Comparison of ENCODE assay signal across 24 mouse cellular contexts in genomic region chr4:58328231-58328630, GRCm38 (mm10). TPM values are rescaled to one million over a fixed set of nuclear protein-coding genes. Genes with fewer than 3 reads are reported as not detected.
DNase-seq lines count a peak whose midpoint lies in the region; ATAC-seq and TF ChIP-seq lines count a peak whose summit lies in the region.
"Had no signal": no experiment of that assay in that cellular context is flagged by ENCODE, and none has a peak within 500 bp of the region (broad histone marks: within the 10 kb centered on the region; RNA-seq: fewer than 3 reads in every experiment).

No protein-coding gene starts in this region.

- no peaks in the 10 kb centered on the region for H3K9me3 ChIP-seq in embryonic facial prominence, embryonic 14.5 days (ENCODE audit: control insufficient read depth, low read length)
- no peaks in the 10 kb centered on the region for H3K9me3 ChIP-seq in embryonic facial prominence, embryonic 10.5 days
- H3K9me3 ChIP-seq: embryonic facial prominence, embryonic 13.5 days; forebrain, embryonic 13.5 days; forebrain, embryonic 15.5 days had no signal

- no peaks in the 10 kb centered on the region for H3K36me3 ChIP-seq in embryonic facial prominence, embryonic 14.5 days (ENCODE audit: control insufficient read depth, insufficient read depth, low read length)
- no peaks in the 10 kb centered on the region for H3K36me3 ChIP-seq in embryonic facial prominence, embryonic 10.5 days (replicated peaks)
- H3K36me3 ChIP-seq: embryonic facial prominence, embryonic 13.5 days; forebrain, embryonic 15.5 days; G1E had no signal

- TF ChIP-seq POLR2A in lung, adult 2 months (IDR thresholded peaks at IDR 0.05; ENCODE audit: borderline replicate concordance, extremely low read depth, low read depth, low read length): no peak

- H3K4me3 ChIP-seq in embryonic facial prominence, embryonic 14.5 days (ENCODE audit: low read depth, low read length): no peak overlapping the region
- no peak overlapping the region for H3K4me3 ChIP-seq in embryonic facial prominence, embryonic 10.5 days
- H3K4me3 ChIP-seq in lung, adult 2 months (replicated peaks; ENCODE audit: extremely low read depth, low read depth, low read length): no peak overlapping the region
- H3K4me3 ChIP-seq: embryonic facial prominence, embryonic 13.5 days; forebrain, embryonic 13.5 days; forebrain, embryonic 15.5 days had no signal

- ATAC-seq in embryonic facial prominence, embryonic 14.5 days (ENCODE audit: low read depth): no peak
- ATAC-seq: activated CD4-positive, CD25-positive, alpha-beta regulatory T cell, adult 4 months; CD4-positive, CD25-positive, alpha-beta regulatory T cell, adult 4 months; forebrain, embryonic 13.5 days; forebrain, embryonic 15.5 days; forebrain, postnatal 0 days; Patski had no signal

- H3K27ac ChIP-seq in embryonic facial prominence, embryonic 14.5 days (replicated peaks; ENCODE audit: low read depth, low read length): no peak overlapping the region
- no peak overlapping the region for H3K27ac ChIP-seq in embryonic facial prominence, embryonic 10.5 days (replicated peaks)
- H3K27ac ChIP-seq: embryonic facial prominence, embryonic 13.5 days; forebrain, embryonic 13.5 days; forebrain, embryonic 15.5 days had no signal

- H3K4me2 ChIP-seq in embryonic facial prominence, embryonic 14.5 days (ENCODE audit: low read depth, low read length): no peak overlapping the region
- H3K4me2 ChIP-seq: embryonic facial prominence, embryonic 13.5 days; forebrain, embryonic 13.5 days; forebrain, embryonic 15.5 days had no signal

- 0 out of 2 replicates have a peak, but pooled peaks cover 15% of the 10 kb centered on the region for H3K4me1 ChIP-seq in embryonic facial prominence, embryonic 14.5 days (ENCODE audit: control insufficient read depth, insufficient read depth, low read length)
- peaks cover 14% of the 10 kb centered on the region for H3K4me1 ChIP-seq in embryonic facial prominence, embryonic 10.5 days
- H3K4me1 ChIP-seq in lung, adult 2 months (ENCODE audit: control insufficient read depth, insufficient read depth, low read length): no peaks in the 10 kb centered on the region
- H3K4me1 ChIP-seq: forebrain, embryonic 15.5 days had no signal

- WGBS in embryonic facial prominence, embryonic 14.5 days: 77% methylated on average over 4 of the region's 4 CpGs
- WGBS in embryonic facial prominence, embryonic 10.5 days: 81% methylated on average over 4 of the region's 4 CpGs
- 71% methylated on average over 4 of the region's 4 CpGs for WGBS in lung, adult 2 months

- no peak overlapping the region for H3K9ac ChIP-seq in embryonic facial prominence, embryonic 14.5 days (ENCODE audit: low read depth, low read length)
- H3K9ac ChIP-seq: embryonic facial prominence, embryonic 13.5 days; forebrain, embryonic 13.5 days; forebrain, embryonic 15.5 days; forebrain, postnatal 0 days had no signal

- peak; percentile 17 for DNase-seq in embryonic facial prominence, embryonic 14.5 days (ENCODE audit: low spot score)
- no peak for DNase-seq in embryonic facial prominence, embryonic 10.5 days (ENCODE audit: low spot score)
- peak; percentile 23 for DNase-seq in gastrocnemius, postnatal 25 days
- DNase-seq in gastrocnemius, adult 18-20 months (ENCODE audit: low spot score): no peak
- DNase-seq in lung, postnatal 10 days: peak; percentile 11
- no peak for DNase-seq in lung, adult 2 months
- DNase-seq: adrenal gland, adult 8-10 months; adrenal gland, postnatal 14 days; adrenal gland, postnatal 36 days; B cell, adult 2 months; cerebellum, adult 11-12 months; cerebellum, adult 2 months; cerebellum, adult 9-10 months; cerebellum, postnatal 10 days; cerebellum, postnatal 25 days; forebrain, postnatal 0 days had no signal

- no peaks in the 10 kb centered on the region for H3K27me3 ChIP-seq in embryonic facial prominence, embryonic 14.5 days (replicated peaks; ENCODE audit: control insufficient read depth, insufficient read depth, low read length)
- H3K27me3 ChIP-seq in embryonic facial prominence, embryonic 10.5 days (replicated peaks; ENCODE audit: low read depth, poor library complexity, severe bottlenecking): no peaks in the 10 kb centered on the region
- H3K27me3 ChIP-seq: CH12.LX; embryonic facial prominence, embryonic 13.5 days; forebrain, embryonic 13.5 days; forebrain, embryonic 15.5 days; Patski had no signal

- no peak for TF ChIP-seq CTCF in lung, adult 2 months (IDR thresholded peaks at IDR 0.05; ENCODE audit: insufficient read depth, low read length)

RNA-seq across cellular contexts. Expression of gene Musk, which starts 42.5 kb away (rescaled TPM):
- 11.8 and 12.9 TPM in 2 replicates for polyA plus RNA-seq in embryonic facial prominence, embryonic 14.5 days (2014; fragmentation: Nextera tagmentation; extraction: Ambion mirVana)
- 0.08 and 0.22 TPM in 2 replicates for polyA plus RNA-seq in embryonic facial prominence, embryonic 10.5 days (2016; fragmentation: Nextera tagmentation; extraction: Ambion mirVana)
- 10 to 100 TPM; 15.2 to 26.1 TPM for total RNA-seq in gastrocnemius, postnatal 25 days (2021)
- total RNA-seq in gastrocnemius, adult 18-20 months (2021): 10 to 100 TPM; 21.8 to 44.1 TPM
- polyA plus RNA-seq in lung, adult 2 months (2012; rRNA removed): 0.14 and 1.1 TPM in 2 replicates
- total RNA-seq: CH12.LX, G1E had no signal
- polyA plus RNA-seq: activated CD4-positive, CD25-positive, alpha-beta regulatory T cell, adult 4 months; CD4-positive, CD25-positive, alpha-beta regulatory T cell, adult 4 months; forebrain, embryonic 13.5 days; G1E; Patski had no signal

Comparison
In these comparisons a context has a peak if more than half of its experiments do, and no peak if none do; other contexts are left out.
1. DNase-seq: peak in embryonic facial prominence, embryonic 14.5 days (single experiment), gastrocnemius, postnatal 25 days (single experiment) and lung, postnatal 10 days (single experiment); none in embryonic facial prominence, embryonic 10.5 days (single experiment), gastrocnemius, adult 18-20 months (single experiment) and lung, adult 2 months (single experiment).